Mouse (Mus musculus) forelimb bud, embryonic 11.5 days (tissue): ENCODE results near the gene Sun1.

Source experiments
- DNase-seq: peaks from one replicate; pipeline ENCODE4 v3.0.0-alpha.2; 2012; ENCODE audit warnings: low read depth, low spot score

Sun1 gene

DNA sequence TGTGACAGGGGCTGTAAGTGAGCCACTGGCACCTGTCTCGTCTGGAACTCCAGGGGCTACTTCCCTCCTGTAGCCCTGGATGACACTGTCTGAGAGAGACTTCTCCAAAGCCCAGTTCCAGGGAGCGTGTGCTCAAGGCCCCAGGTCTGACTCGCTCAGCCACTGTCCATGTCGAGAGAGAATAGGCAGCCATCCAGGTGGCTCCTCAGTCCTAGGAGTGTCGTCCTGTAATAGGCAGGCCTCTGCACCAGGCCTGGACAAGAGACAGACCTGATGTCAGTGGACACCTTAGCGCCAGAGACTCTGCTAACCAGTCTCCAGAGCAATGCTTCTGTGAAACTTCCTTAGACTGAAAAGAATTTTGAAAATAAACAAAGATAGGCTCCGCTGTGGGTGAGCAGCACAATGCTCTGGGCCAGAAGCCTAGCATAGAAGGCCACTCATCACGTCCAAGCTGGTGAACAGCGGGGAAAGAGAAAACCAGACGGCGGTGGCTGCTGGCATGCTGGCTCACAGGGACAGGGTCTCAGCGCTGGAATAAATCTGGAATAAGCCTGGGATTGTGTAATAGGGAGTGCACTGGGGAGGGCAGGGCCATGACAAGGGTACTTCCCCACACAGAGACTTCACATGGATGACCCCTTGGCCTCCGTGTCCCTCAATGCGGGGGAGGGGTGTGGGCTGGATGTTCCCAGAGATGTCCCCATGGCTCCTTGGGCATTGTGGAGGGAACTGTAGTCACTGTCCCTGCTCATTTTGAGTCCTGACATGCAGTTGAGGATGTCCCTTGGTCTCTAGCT lies 85.9 kb downstream of the Sun1 start:
- no peak for DNase-seq

DNA sequence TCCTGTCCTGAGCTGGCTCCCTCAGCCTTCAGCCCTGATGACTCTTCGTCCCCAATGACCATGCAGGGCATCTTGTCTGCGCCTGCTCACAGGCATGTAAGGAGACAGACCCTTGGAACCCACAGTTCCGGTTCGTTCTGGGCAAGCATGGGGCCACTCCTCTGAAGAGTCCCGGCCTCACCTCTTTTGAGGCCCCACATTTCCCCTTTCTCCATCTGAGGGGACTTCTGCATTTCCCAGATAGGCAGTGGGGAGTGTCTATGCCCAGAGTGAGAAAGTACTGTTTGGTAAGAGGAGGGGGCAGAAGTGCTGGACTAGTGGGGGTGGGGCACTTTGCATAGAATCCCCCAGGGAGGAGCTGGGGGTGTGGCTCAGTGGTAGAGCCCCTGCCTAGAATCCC lies 86.7 kb downstream of the Sun1 start:
- no peak for DNase-seq

DNA sequence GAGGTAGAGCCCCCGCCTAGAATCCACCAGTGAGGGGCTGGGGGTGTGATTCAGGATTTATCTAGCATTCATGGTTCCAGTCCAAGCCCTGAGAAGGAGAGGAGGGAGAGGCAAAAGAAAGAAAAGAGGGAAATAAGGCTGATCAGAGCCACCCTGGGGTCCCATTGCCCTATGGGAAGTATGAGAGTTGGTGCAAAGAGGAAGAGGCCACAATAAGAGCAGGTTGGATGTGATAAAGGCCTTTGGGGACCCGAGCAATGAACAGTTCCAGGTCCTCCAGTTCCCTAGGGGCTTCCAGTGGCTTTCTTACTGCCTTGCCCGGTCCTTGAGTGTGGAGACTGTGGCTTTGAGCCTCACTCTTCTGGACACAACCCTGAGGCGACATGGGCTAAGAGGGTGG lies 87.3 kb downstream of the Sun1 start:
- DNase-seq: no peak

- DNase-seq: no peak
Observed at GRCm38 (mm10) chr5:139288591-139288990, 88.2 kb downstream of the Sun1 start.

GRCm38 (mm10) chr5:139290467-139291259 lies 90.2 kb downstream of the Sun1 start:
- DNase-seq: no peak

DNA sequence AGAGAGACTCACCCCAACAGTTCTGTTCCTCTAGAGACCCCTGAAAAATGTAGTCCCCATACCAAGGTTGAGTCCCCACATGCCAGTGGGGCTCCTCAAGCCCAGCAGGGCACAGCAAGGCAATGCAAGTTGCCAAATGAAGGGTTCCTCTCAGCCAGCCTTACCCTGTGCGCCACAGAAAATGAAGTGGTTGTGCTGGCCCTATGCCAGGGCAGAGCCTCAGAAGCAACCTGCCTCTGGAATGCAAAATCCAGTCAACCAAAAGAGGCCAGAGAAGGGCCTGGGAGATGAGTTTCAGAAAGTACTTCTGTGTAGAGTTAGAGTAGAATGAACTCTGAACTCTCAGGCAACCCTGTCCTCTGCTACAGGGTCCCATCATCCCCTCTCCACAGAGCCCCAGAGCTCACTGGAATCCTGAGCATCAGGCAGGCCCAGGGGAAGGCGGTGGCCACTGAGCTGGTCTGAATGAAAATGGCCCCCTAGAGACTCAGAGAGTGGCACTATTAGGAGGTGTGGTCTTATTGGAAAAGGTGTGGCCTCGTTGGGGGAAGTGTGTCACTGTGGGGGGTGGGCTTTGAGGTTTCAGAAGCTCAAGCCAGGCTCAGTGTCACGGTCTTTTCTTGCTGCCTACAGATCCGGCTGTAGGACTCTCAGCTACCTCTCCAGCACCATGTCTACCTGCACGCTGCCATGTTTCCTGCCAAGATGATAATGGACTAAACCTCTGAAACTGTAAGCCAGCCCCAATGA lies 91.5 kb downstream of the Sun1 start:
- no peak for DNase-seq

GRCm38 (mm10) chr5:139294089-139294488 lies 93.7 kb downstream of the Sun1 start:
- no peak for DNase-seq

DNA sequence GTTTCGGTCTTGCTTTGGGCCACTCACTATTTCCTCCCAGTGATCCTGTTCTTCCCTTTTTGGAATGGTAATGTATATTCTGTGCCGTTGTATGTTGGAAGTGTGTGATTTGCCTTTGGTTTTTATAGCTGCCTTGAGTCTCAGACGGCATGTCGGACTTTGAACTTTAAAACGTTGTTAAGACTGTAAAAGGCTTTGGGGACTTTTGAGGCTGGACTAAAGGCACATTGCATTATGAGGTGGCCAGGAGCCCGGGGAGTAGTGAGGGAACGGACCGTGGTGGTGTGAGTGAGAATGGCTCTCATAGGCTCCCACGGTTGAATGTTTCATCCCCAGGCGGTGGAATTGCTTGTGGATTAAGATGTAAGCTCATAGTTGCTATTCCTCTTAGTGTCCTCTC lies 96.7 kb downstream of the Sun1 start:
- no peak for DNase-seq

- DNase-seq: no peak
Observed at GRCm38 (mm10) chr5:139297745-139298144, 97.3 kb downstream of the Sun1 start.
